Mouse (Mus musculus) MEL (cell line): ENCODE measurements around the gene Pip5k1c. TPM values are rescaled to one million over a fixed set of nuclear protein-coding genes. Genes with fewer than 3 reads are reported as not detected.

ENCODE experiments used
- DNase-seq: peaks from one replicate; pipeline ENCODE4 v3.0.0; 2011; ENCODE audit warnings: low read depth, low spot score
- H3K27ac ChIP-seq: 2 replicates; pipeline ENCODE4 v1.5.1; 2012; ENCODE audit warnings: low read depth, mild to moderate bottlenecking, control low read depth, low read length, moderate library complexity; ENCODE audit not compliant: control insufficient read depth
- H3K27me3 ChIP-seq, 2 experiments: fragments of 150-350 bp in 1 of 2; sonication (generic) in 1 of 2; 2 replicates each; pipeline ENCODE4 v1.6.1; 2012; ENCODE audit warnings: low read length in 2 of 2, mild to moderate bottlenecking in 2 of 2, improper control_type of control experiment in 1 of 2, moderate library complexity in 1 of 2; ENCODE audit not compliant: insufficient read depth in 2 of 2, control insufficient read depth in 1 of 2
- H3K36me3 ChIP-seq, 2 experiments: 2 replicates each; pipeline ENCODE4 v1.6.1; 2012 to 2014; ENCODE audit warnings: low read length in 2 of 2, improper control_type of control experiment in 1 of 2, inconsistent platforms in 1 of 2, mild to moderate bottlenecking in 1 of 2; ENCODE audit not compliant: insufficient read depth in 2 of 2, control insufficient read depth in 1 of 2
- H3K4me1 ChIP-seq, 2 experiments: fragments of 150-350 bp in 1 of 2; sonication (generic) in 1 of 2; 2 replicates each; pipeline ENCODE4 v1.6.1; 2012; ENCODE audit warnings: low read length in 2 of 2, improper control_type of control experiment in 1 of 2, mild to moderate bottlenecking in 1 of 2; ENCODE audit not compliant: insufficient read depth in 2 of 2, control insufficient read depth in 1 of 2
- H3K4me3 ChIP-seq, 2 experiments: fragments of 150-350 bp in 1 of 2; sonication (generic) in 1 of 2; 2 replicates each; pipeline ENCODE4 v1.5.1; 2012; ENCODE audit warnings: low read depth in 2 of 2, low read length in 2 of 2, mild to moderate bottlenecking in 2 of 2, moderate library complexity in 2 of 2, control low read depth in 1 of 2, improper control_type of control experiment in 1 of 2; ENCODE audit not compliant: control insufficient read depth in 1 of 2, insufficient read depth in 1 of 2
- H3K79me2 ChIP-seq: 2 replicates; pipeline ENCODE4 v1.6.1; 2012; ENCODE audit warnings: mild to moderate bottlenecking, low read length, moderate library complexity; ENCODE audit not compliant: control insufficient read depth, poor library complexity, insufficient read depth
- H3K9ac ChIP-seq: 2 replicates; pipeline ENCODE4 v1.6.1; 2012; ENCODE audit warnings: low read depth, mild to moderate bottlenecking, control low read depth, low read length, moderate library complexity; ENCODE audit not compliant: control insufficient read depth, poor library complexity, severe bottlenecking
- H3K9me3 ChIP-seq: fragments of 150-350 bp; sonication (generic); replicated peaks from 2 replicates; pipeline ENCODE4 v1.6.1; 2012; ENCODE audit warnings: mild to moderate bottlenecking, low read length, improper control_type of control experiment, moderate library complexity; ENCODE audit not compliant: insufficient read depth
- CHD1 ChIP-seq: IDR thresholded peaks from 2 replicates; pipeline ENCODE4 v1.6.1; 2012; ENCODE audit warnings: low read depth, mild to moderate bottlenecking, inconsistent platforms, low read length, improper control_type of control experiment
- CTCF ChIP-seq, 3 experiments: IDR thresholded peaks in 2 of 3; conservative IDR thresholded peaks in 1 of 3; 2 replicates each; pipeline ENCODE4 v1.5.1; 2011 to 2012; ENCODE audit warnings: low read length in 3 of 3, low read depth in 2 of 3, mild to moderate bottlenecking in 2 of 3, improper control_type of control experiment in 1 of 3, inconsistent platforms in 1 of 3, mixed read lengths in 1 of 3, moderate library complexity in 1 of 3; ENCODE audit not compliant: control insufficient read depth in 1 of 3, insufficient read depth in 1 of 3, poor library complexity in 1 of 3, severe bottlenecking in 1 of 3
- E2F4 ChIP-seq: IDR thresholded peaks from 2 replicates; pipeline ENCODE4 v1.6.1; 2011; ENCODE audit warnings: low read depth, low read length, improper control_type of control experiment, borderline replicate concordance
- ELF1 ChIP-seq: IDR thresholded peaks from 2 replicates; pipeline ENCODE4 v1.6.1; 2014; ENCODE audit warnings: low read depth, mild to moderate bottlenecking, inconsistent platforms, low read length, improper control_type of control experiment, moderate library complexity
- EP300 ChIP-seq, 2 experiments: IDR thresholded peaks; 2 replicates each; pipeline ENCODE4 v1.6.1; 2011; ENCODE audit warnings: improper control_type of control experiment in 2 of 2, low read length in 2 of 2, low read depth in 1 of 2, mild to moderate bottlenecking in 1 of 2
- ETS1 ChIP-seq: IDR thresholded peaks from 2 replicates; pipeline ENCODE4 v1.6.1; 2012; ENCODE audit warnings: low read depth, mild to moderate bottlenecking, inconsistent platforms, low read length, improper control_type of control experiment, moderate library complexity
- GATA1 ChIP-seq: IDR thresholded peaks from 2 replicates; pipeline ENCODE4 v1.6.1; 2011; ENCODE audit warnings: low read depth, low read length, improper control_type of control experiment
- HCFC1 ChIP-seq: IDR thresholded peaks from 2 replicates; pipeline ENCODE4 v1.6.1; 2012; ENCODE audit warnings: low read depth, mild to moderate bottlenecking, inconsistent platforms, low read length, improper control_type of control experiment, moderate library complexity
- JUND ChIP-seq: IDR thresholded peaks from 2 replicates; pipeline ENCODE4 v1.6.1; 2011; ENCODE audit warnings: low read depth, mild to moderate bottlenecking, improper control_type of control experiment, low read length
- MAX ChIP-seq: IDR thresholded peaks from 2 replicates; pipeline ENCODE4 v1.6.1; 2011; ENCODE audit warnings: low read length, improper control_type of control experiment
- MEF2A ChIP-seq: IDR thresholded peaks from 2 replicates; pipeline ENCODE4 v1.6.1; 2014; ENCODE audit warnings: low read depth, mild to moderate bottlenecking, inconsistent platforms, low read length, improper control_type of control experiment; ENCODE audit not compliant: poor library complexity, insufficient replicate concordance, severe bottlenecking; ENCODE audit errors: extremely low read depth
- MYB ChIP-seq: IDR thresholded peaks from 2 replicates; pipeline ENCODE4 v1.6.1; 2011; ENCODE audit warnings: mild to moderate bottlenecking, low read depth, low read length, improper control_type of control experiment
- NRF1 ChIP-seq: IDR thresholded peaks from 2 replicates; pipeline ENCODE4 v1.6.1; 2014; ENCODE audit warnings: low read depth, mild to moderate bottlenecking, inconsistent platforms, low read length, improper control_type of control experiment, moderate library complexity; ENCODE audit not compliant: poor library complexity, insufficient read depth, severe bottlenecking
- POLR2A ChIP-seq, 2 experiments: IDR thresholded peaks; 2 replicates each; pipeline ENCODE4 v1.6.1; 2011 to 2012; ENCODE audit warnings: low read length in 2 of 2, mild to moderate bottlenecking in 2 of 2, control low read depth in 1 of 2, improper control_type of control experiment in 1 of 2, low read depth in 1 of 2, moderate library complexity in 1 of 2; ENCODE audit not compliant: control insufficient read depth in 1 of 2, insufficient read depth in 1 of 2, poor library complexity in 1 of 2
- POLR2AphosphoS2 ChIP-seq: IDR thresholded peaks from 2 replicates; pipeline ENCODE4 v1.6.1; 2011; ENCODE audit warnings: low read length, improper control_type of control experiment
- POLR2AphosphoS5 ChIP-seq: IDR thresholded peaks from 2 replicates; pipeline ENCODE4 v1.6.1; 2012; ENCODE audit warnings: low read depth, borderline replicate concordance, mild to moderate bottlenecking, inconsistent platforms, low read length, moderate library complexity, mixed read lengths
- RAD21 ChIP-seq: IDR thresholded peaks from 2 replicates; pipeline ENCODE4 v1.6.1; 2011; ENCODE audit warnings: mild to moderate bottlenecking, low read depth, low read length, improper control_type of control experiment
- RCOR1 ChIP-seq: IDR thresholded peaks from 2 replicates; pipeline ENCODE4 v1.6.1; 2012; ENCODE audit warnings: low read depth, mild to moderate bottlenecking, inconsistent platforms, low read length, improper control_type of control experiment
- SIN3A ChIP-seq: IDR thresholded peaks from 2 replicates; pipeline ENCODE4 v1.6.1; 2012; ENCODE audit warnings: low read length, improper control_type of control experiment, inconsistent platforms
- SMC3 ChIP-seq: IDR thresholded peaks from 2 replicates; pipeline ENCODE4 v1.6.1; 2011; ENCODE audit warnings: low read depth, low read length, improper control_type of control experiment
- TBP ChIP-seq: IDR thresholded peaks from 2 replicates; pipeline ENCODE4 v1.8.0; 2011; ENCODE audit warnings: low read depth, low read length, improper control_type of control experiment
- TCF12 ChIP-seq: IDR thresholded peaks from 2 replicates; pipeline ENCODE4 v1.6.1; 2014; ENCODE audit warnings: low read depth, mild to moderate bottlenecking, inconsistent platforms, low read length, improper control_type of control experiment, moderate library complexity
- UBTF ChIP-seq: IDR thresholded peaks from 2 replicates; pipeline ENCODE4 v1.6.1; 2012; ENCODE audit warnings: low read depth, mild to moderate bottlenecking, inconsistent platforms, low read length, improper control_type of control experiment, moderate library complexity, borderline replicate concordance; ENCODE audit not compliant: insufficient read depth
- USF1 ChIP-seq: IDR thresholded peaks from 2 replicates; pipeline ENCODE4 v1.6.1; 2014; ENCODE audit warnings: low read depth, mild to moderate bottlenecking, inconsistent platforms, low read length, improper control_type of control experiment, moderate library complexity
- ZC3H11A ChIP-seq: IDR thresholded peaks from 2 replicates; pipeline ENCODE4 v1.6.1; 2012; ENCODE audit warnings: low read depth, mild to moderate bottlenecking, inconsistent platforms, low read length, improper control_type of control experiment
- ZKSCAN1 ChIP-seq: IDR thresholded peaks from 2 replicates; pipeline ENCODE4 v1.6.1; 2012; ENCODE audit warnings: low read depth, mild to moderate bottlenecking, inconsistent platforms, low read length, improper control_type of control experiment, moderate library complexity
- ZMIZ1 ChIP-seq: IDR thresholded peaks from 2 replicates; pipeline ENCODE4 v1.6.1; 2012; ENCODE audit warnings: low read depth, mild to moderate bottlenecking, inconsistent platforms, low read length, improper control_type of control experiment, moderate library complexity
- ZNF384 ChIP-seq: IDR thresholded peaks from 2 replicates; pipeline ENCODE4 v1.6.1; 2012; ENCODE audit warnings: low read depth, mild to moderate bottlenecking, inconsistent platforms, low read length, improper control_type of control experiment
- polyA plus RNA-seq, 2 experiments: library from polyadenylated mRNA; stranded (reverse) in 1 of 2; unstranded in 1 of 2; fragments of >175 nt in 1 of 2; fragments of >200 nt in 1 of 2; gene quantifications; 2 replicates each; pipeline versions ENCODE4 v1.2.1 to v1.2.4; 2012; ENCODE audit warnings: low replicate concordance in 2 of 2, low read depth in 1 of 2; ENCODE audit not compliant: insufficient read length in 2 of 2, insufficient read depth in 1 of 2, missing spikeins in 1 of 2
- total RNA-seq: library from RNA; depleted of rRNA; stranded (reverse); fragments of 300-350 nt; gene quantifications from 2 replicates; pipeline ENCODE4 v1.2.3, GENCODE M21; 2012

Pip5k1c gene
- total and polyA plus RNA-seq, 3 experiments, result 14.4 to 40.5 TPM; not detected in 1

GRCm38 (mm10) chr10:81328386-81328785, 35.6 kb downstream of the Pip5k1c start, which contains the start of gene Tbxa2r:
Tbxa2r (plus strand) TSS chr10:81328731.
- no peaks in the 10 kb centered on the region for H3K4me1 ChIP-seq
- TF ChIP-seq RAD21 (no peak), EP300 (IDR thresholded peaks at IDR 0.05; ENCODE audit: low read depth in 1 of 2, low read length in 2 of 2) (no peak), MAX (no peak), ETS1 (no peak), JUND (no peak), POLR2AphosphoS5 (no peak), HCFC1 (no peak), POLR2AphosphoS2 (no peak), SMC3 (no peak), MYB (no peak), TBP (no peak), CHD1 (no peak), TCF12 (no peak), E2F4 (no peak), MEF2A (no peak), ZC3H11A (no peak), RCOR1 (no peak), GATA1 (no peak)
- no peak for DNase-seq

GRCm38 (mm10) chr10:81329194-81329975, 36.6 kb downstream of the Pip5k1c start:
- TF ChIP-seq POLR2A (IDR thresholded peaks at IDR 0.05; ENCODE audit: control insufficient read depth in 1 of 2, insufficient read depth in 1 of 2, low read depth in 1 of 2, low read length in 2 of 2, poor library complexity in 1 of 2), result no peak
- TF ChIP-seq ETS1, result no peak
- TF ChIP-seq MEF2A, result no peak
- no peak for TF ChIP-seq TCF12
- TF ChIP-seq NRF1, result no peak
- TF ChIP-seq CHD1, result no peak
- no peak for TF ChIP-seq USF1
- TF ChIP-seq ZNF384, result no peak
- TF ChIP-seq SMC3, result no peak
- no peak for TF ChIP-seq POLR2AphosphoS2
- TF ChIP-seq ELF1, result no peak
- no peak for TF ChIP-seq HCFC1
- TF ChIP-seq ZMIZ1, result no peak
- no peak for TF ChIP-seq CTCF (IDR thresholded peaks at IDR 0.05 in 2 of 3, conservative IDR thresholded peaks at IDR 0.05 in 1 of 3; ENCODE audit: control insufficient read depth in 1 of 3, insufficient read depth in 1 of 3, low read depth in 2 of 3, low read length in 3 of 3, poor library complexity in 1 of 3, severe bottlenecking in 1 of 3)
- no peak for TF ChIP-seq ZKSCAN1
- TF ChIP-seq JUND, result no peak
- TF ChIP-seq MAX, result no peak
- TF ChIP-seq UBTF, result no peak
- no peak for TF ChIP-seq SIN3A
- TF ChIP-seq POLR2AphosphoS5, result no peak
- no peak overlapping the region for H3K9ac ChIP-seq
- no peak overlapping the region for H3K4me3 ChIP-seq
- DNase-seq, result no peak
- no peak overlapping the region for H3K27ac ChIP-seq
- no peaks in the 10 kb centered on the region for H3K79me2 ChIP-seq
- no peaks in the 10 kb centered on the region for H3K36me3 ChIP-seq
- no peaks in the 10 kb centered on the region for H3K9me3 ChIP-seq
- H3K4me1 ChIP-seq, result no peaks in the 10 kb centered on the region
- H3K27me3 ChIP-seq, result no peaks in the 10 kb centered on the region

More at GRCm38 (mm10) chr10:81328386-81328785, 35.6 kb downstream of the Pip5k1c start, which contains the start of gene Tbxa2r:
- Histone ChIP-seq H3K79me2 (no peaks in the 10 kb centered on the region), H3K4me3 (no peak within 1 kb of the TSS), H3K36me3 (no peaks in the 10 kb centered on the region), H3K9ac (no peak within 1 kb of the TSS), H3K9me3 (no peaks in the 10 kb centered on the region), H3K27ac (no peak within 1 kb of the TSS), H3K27me3 (no peaks in the 10 kb centered on the region)
